Mouse (Mus musculus) urinary bladder, postnatal 0 days (tissue): ENCODE results near the gene Podn. TPM values are rescaled to one million over a fixed set of nuclear protein-coding genes. Genes with fewer than 3 reads are reported as not detected.

Experiments used
- microRNA-seq: library from miRNA; unstranded; fragments of <30 nt; microRNA quantifications from one replicate; pipeline ENCODE4, GENCODE M21; 2016
- polyA plus RNA-seq: library from polyadenylated mRNA; unstranded; fragments of >200 nt; fragmentation: Nextera tagmentation; extraction: Ambion mirVana; gene quantifications from 2 replicates; pipeline ENCODE4 v1.2.1, GENCODE M21; 2015

The Podn gene
- 2.8 and 3.9 TPM in 2 replicates for polyA plus RNA-seq

DNA sequence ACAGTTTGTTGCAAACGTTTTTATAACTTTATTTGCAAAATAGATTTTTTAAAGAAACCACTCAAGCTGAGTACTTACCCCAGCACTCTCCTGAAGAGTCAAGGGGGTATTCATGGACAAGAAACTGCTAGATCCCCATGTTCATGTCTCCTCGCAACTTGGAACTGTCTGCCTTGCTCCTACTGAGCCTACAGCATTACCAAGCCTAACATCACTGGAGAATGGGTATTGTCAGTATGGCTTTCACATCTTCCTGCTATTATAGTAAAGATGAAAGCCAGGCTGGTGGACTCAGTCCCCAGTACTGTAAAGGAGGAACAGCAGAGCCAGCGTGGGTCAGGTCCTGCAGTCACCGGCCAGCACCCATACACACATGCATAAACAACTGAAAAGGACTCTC, at the start of gene Podn:
Podn (minus strand) TSS at position 101 of the 400 bp plus-strand sequence.

DNA sequence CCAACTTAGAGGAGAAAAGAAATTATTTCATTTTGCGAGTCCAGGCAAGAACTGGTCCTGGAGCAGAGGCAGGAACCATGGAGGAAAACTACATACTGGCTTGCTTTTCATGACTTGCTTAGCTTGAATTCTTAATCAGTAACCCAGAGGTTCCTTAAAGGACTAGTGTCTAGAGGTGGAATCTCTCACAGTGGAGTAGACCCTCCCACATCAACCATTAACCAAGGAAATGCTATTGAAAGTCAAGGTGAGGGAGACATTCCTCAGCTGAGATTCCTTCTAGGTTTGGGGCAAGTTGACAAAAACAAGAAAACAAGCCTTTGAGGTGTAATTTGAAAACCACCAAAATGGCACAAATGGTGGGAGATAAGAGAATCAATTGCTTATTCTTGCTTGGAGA, 48.6 kb upstream of the Podn start, which contains the start of gene Scp2:
Scp2 (minus strand) TSS at position 119 of the 400 bp plus-strand sequence.

DNA sequence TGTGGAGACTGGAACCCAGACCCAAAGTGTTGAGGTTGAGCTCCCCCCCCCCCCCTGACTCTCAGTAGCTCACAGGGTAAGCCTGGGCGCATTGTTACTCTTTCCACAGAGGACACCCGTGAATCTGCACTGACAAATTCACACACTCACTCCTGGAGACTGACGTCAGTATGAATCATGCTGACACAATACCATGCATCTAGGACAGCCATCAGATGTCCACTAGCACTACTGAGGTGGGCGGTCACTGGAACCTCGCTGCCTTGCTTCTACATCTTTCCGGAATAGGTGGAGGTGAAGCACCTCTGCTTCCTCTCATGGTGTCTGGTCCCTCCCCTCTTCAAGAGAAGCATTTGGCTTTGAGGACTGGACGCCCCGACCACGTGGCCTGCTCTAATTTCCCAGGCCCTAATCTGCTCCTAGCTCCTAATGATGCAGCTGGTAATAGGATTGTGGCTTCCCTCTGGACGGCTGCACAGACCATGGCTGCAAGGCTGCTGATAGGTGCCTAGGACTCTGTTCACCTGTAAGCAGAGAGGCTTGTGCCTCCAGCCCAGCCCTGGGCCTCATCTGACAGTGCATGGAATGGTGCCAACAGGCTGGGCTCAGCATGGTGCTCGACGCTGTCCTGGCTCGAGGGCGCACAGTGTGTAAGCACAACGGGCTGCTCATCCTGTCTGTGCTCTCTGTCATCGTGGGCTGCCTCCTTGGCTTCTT, 128.1 kb downstream of the Podn start, which contains the start of gene Slc1a7:
Slc1a7 (plus strand) TSS at position 367 of the 717 bp plus-strand sequence.

Small RNA genes lying within 50 kb of the gene (microRNA-seq; reads per million reads assigned to microRNA genes)
- gene Mir6397: not detected

Other genes starting within 250 kb of the Podn start
- gene Magoh, start 216.7 kb downstream of the Podn start, polyA plus RNA-seq: 123 and 151 TPM in 2 replicates
- gene 0610037L13Rik, start 206.6 kb downstream of the Podn start, polyA plus RNA-seq: 134 and 142 TPM in 2 replicates
- 48.1 and 50.4 TPM in 2 replicates for gene Cpt2, start 172.8 kb downstream of the Podn start, polyA plus RNA-seq
- 0.31 and 0.46 TPM in 2 replicates for gene Slc1a7, start 128.1 kb downstream of the Podn start, polyA plus RNA-seq
- gene Scp2, start 48.6 kb upstream of the Podn start, polyA plus RNA-seq: 276 and 291 TPM in 2 replicates
- 21.7 and 22.4 TPM in 2 replicates for gene Echdc2, start 69.0 kb upstream of the Podn start, polyA plus RNA-seq
- 0.05 and 0.11 TPM in 2 replicates for gene Zyg11a, start 121.6 kb upstream of the Podn start, polyA plus RNA-seq
- 6.1 and 6.5 TPM in 2 replicates for gene Zyg11b, start 204.7 kb upstream of the Podn start, polyA plus RNA-seq
- 31.3 and 33.4 TPM in 2 replicates for gene Coa7, start 231.7 kb upstream of the Podn start, polyA plus RNA-seq